Mouse (Mus musculus) forebrain, embryonic 12.5 days (tissue): ENCODE measurements around the gene Fbxw9. TPM values are rescaled to one million over a fixed set of nuclear protein-coding genes. Genes with fewer than 3 reads are reported as not detected.
A peak's percentile ranks its signal among the peaks of the same experiment; 100 is the strongest.

Experiments
- ATAC-seq: fragments of 200-750 bp; cut with Nextera tagmentation; 2 replicates; pipeline ENCODE4 v1.8.0; 2017; ENCODE audit warnings: moderate TSS enrichment; ENCODE audit not compliant: low FRiP score
- H3K27ac ChIP-seq: fragments of 300-500 bp; sonication (generic); 2 replicates; pipeline ENCODE4 v1.5.1; 2016; ENCODE audit warnings: mild to moderate bottlenecking
- H3K27me3 ChIP-seq: fragments of 300-500 bp; sonication (generic); 2 replicates; pipeline ENCODE4 v1.6.1; 2016; ENCODE audit warnings: mild to moderate bottlenecking
- H3K36me3 ChIP-seq: fragments of 300-500 bp; sonication (generic); replicated peaks from 2 replicates; pipeline ENCODE4 v1.6.1; 2016; ENCODE audit warnings: mild to moderate bottlenecking
- H3K4me1 ChIP-seq: fragments of 300-500 bp; sonication (generic); 2 replicates; pipeline ENCODE4 v1.6.1; 2016
- H3K4me2 ChIP-seq: fragments of 300-500 bp; sonication (generic); 2 replicates; pipeline ENCODE4 v1.6.1; 2016; ENCODE audit warnings: mild to moderate bottlenecking, moderate library complexity
- H3K4me3 ChIP-seq: fragments of 300-500 bp; sonication (generic); replicated peaks from 2 replicates; pipeline ENCODE4 v1.5.1; 2016; ENCODE audit warnings: mild to moderate bottlenecking
- H3K9ac ChIP-seq: fragments of 300-500 bp; sonication (generic); 2 replicates; pipeline ENCODE4 v1.6.1; 2016; ENCODE audit warnings: mild to moderate bottlenecking
- H3K9me3 ChIP-seq: fragments of 300-500 bp; sonication (generic); 2 replicates; pipeline ENCODE4 v1.6.1; 2016
- WGBS: fragments of 180-500 bp; shearing (Covaris S2); methylation state at CpG from one replicate; pipeline ENCODE4 v1.1.7; 2016; 5-methylcytosine and 5-hydroxymethylcytosine counted together
- polyA plus RNA-seq: library from polyadenylated mRNA; unstranded; fragments of >200 nt; fragmentation: Nextera tagmentation; extraction: Ambion mirVana; gene quantifications from 2 replicates; pipeline ENCODE4 v1.2.1, GENCODE M21; 2016

Gene Fbxw9
- 32.1 and 33.7 TPM in 2 replicates for polyA plus RNA-seq

DNA sequence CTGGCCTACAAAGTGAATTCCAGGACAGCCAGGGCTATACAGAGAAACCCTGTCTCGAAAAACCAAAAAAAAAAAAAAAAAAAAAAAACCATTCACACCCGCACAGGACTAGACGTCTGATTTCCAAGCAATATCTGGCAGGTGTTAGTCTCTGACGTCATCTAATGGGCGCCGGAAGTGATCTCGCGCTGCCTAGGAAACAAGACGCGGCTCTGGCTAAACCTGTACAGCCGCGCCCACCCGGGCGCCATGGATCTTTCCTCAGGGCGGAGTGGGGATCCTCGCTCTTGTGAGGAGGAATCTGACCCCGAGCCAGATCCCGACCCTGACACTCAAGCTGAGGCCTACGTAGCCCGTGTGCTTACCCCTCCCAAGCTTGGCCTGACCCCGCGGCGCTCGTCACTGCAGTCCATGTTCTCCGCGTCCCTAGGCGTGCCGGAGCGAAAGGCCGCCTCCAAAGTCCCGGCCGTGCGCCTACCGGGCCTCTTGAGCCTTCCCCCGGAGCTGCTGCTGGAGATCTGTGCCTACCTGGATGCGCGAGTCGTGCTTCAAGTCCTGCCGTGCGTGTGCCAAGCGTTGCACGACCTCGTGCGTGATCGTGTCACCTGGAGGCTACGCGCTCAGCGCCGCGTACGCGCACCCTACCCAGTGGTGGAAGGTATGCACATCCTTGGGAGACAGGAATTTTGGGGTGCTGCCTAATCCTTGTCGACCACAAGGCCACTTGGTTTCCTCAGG is at the start of gene Fbxw9:
Gene Fbxw9 (plus strand): TSS at position 177 of the 738 bp plus-strand sequence.
- Histone ChIP-seq H3K9ac (peak within 1 kb of the TSS; percentile 64), H3K9me3 (no peaks in the 10 kb centered on the region), H3K27me3 (no peaks in the 10 kb centered on the region), H3K4me1 (peaks cover 19% of the 10 kb centered on the region), H3K4me2 (peak within 1 kb of the TSS; percentile 96), H3K36me3 (peaks cover 25% of the 10 kb centered on the region), H3K4me3 (peak within 1 kb of the TSS; percentile 65), H3K27ac (no peak within 1 kb of the TSS)
- ATAC-seq: peak; percentile 91
- WGBS: under 1% methylated on average over 52 of the region's 53 CpGs

DNA sequence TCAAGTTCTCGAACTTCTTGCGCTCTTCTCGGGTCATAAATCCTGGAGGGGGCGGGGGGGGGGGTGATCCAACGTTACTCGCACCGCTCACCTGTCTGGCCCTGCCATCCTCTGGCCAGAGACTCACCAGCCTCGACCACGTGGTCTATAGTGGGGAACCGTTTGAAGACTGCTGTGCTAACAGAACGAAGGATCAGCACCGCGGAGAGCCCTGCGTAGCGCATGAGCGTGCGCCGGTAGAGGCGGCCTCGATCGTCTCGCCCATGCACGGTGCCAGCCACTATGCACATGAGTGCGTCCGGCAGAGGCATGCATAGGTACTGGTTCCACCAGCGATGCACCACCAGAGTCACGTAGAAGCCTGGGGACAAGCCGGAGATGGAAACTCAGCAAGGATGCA is 48.6 kb upstream of the Fbxw9 start:
- no peak overlapping the region for H3K27ac ChIP-seq
- H3K4me1 ChIP-seq: peaks cover 6% of the 10 kb centered on the region
- peaks cover 74% of the 10 kb centered on the region for H3K27me3 ChIP-seq
- 0 out of 2 replicates have a peak, but pooled peaks cover 5% of the 10 kb centered on the region for H3K9me3 ChIP-seq
- no peak overlapping the region for H3K9ac ChIP-seq
- no peak overlapping the region for H3K4me3 ChIP-seq
- 21% methylated on average over 28 of the region's 28 CpGs for WGBS
- no peaks in the 10 kb centered on the region for H3K36me3 ChIP-seq
- no peak for ATAC-seq
- H3K4me2 ChIP-seq: no peak overlapping the region

DNA sequence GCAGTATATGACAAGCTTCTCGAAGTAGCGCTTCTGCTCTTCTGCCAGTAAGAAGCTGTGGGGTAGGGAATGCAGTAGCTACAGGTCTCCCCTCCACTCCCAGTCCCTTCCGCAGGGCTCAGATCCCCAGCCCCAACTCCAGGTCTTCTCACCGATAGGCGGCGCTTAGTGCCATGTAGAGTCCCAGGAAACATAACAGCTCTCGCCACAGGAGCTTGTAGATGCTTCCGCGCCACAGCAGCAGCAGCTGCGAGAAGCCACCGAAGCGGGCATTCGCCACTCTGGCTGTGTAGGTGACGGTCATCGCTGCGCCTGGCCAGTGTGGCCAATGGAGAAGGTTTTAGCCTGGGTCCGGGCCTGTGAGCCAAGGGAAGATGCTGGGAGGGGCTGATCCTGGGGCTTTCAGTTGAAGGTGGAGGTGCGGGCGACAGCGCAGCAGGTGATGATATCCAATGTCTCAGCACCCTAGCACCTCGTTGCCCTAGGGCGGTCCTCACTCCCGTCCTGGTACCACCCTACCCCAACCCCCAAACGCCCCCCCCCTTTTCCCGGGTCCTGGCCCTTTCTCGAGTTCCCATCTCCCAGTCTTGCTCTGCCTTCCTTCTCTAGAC is 46.5 kb upstream of the Fbxw9 start:
- Histone ChIP-seq H3K27me3 (peaks cover 60% of the 10 kb centered on the region), H3K9ac (peak overlapping the region; percentile 59), H3K4me3 (peak overlapping the region; percentile 37), H3K4me1 (peaks cover 6% of the 10 kb centered on the region), H3K4me2 (peak overlapping the region; percentile 76), H3K9me3 (0 out of 2 replicates have a peak, but pooled peaks cover 5% of the 10 kb centered on the region), H3K27ac (no peak overlapping the region), H3K36me3 (peaks cover 12% of the 10 kb centered on the region)
- WGBS: 6% methylated on average over 25 of the region's 26 CpGs
- ATAC-seq: peak; percentile 79; the same call in 1 of the 2 replicates

DNA sequence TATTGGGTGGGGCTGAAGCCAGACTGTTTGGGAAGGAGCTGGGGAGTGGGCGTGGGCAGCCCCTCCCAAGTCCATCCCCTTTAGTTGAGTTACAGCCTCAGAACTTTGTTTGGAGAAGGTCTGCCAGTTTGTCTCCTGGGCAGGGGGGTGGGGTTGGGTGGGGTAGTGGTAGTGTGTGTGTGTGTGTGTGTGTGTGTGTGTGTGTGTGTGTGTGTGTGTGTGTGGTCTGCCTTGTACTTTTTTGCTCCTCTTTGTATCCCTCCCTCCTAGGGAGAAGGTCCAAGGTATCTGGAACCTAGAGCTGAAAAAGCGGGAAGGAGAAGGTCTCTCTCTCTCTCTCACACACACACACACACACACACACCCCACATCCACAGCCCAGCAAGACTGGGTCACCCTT is 45.4 kb upstream of the Fbxw9 start, which contains the start of gene Best2:
Gene Best2 (minus strand): TSS at position 101 of the 400 bp plus-strand sequence.
- Histone ChIP-seq H3K9ac (peak within 1 kb of the TSS; percentile 59), H3K27me3 (peaks cover 50% of the 10 kb centered on the region), H3K27ac (no peak within 1 kb of the TSS), H3K9me3 (0 out of 2 replicates have a peak, but pooled peaks cover under 1% of the 10 kb centered on the region), H3K4me1 (peaks cover 6% of the 10 kb centered on the region), H3K4me3 (peak within 1 kb of the TSS; percentile 37), H3K4me2 (peak within 1 kb of the TSS; percentile 76), H3K36me3 (peaks cover 23% of the 10 kb centered on the region)
- ATAC-seq: no peak
- 61% methylated on average over 1 of the region's 2 CpGs for WGBS

DNA sequence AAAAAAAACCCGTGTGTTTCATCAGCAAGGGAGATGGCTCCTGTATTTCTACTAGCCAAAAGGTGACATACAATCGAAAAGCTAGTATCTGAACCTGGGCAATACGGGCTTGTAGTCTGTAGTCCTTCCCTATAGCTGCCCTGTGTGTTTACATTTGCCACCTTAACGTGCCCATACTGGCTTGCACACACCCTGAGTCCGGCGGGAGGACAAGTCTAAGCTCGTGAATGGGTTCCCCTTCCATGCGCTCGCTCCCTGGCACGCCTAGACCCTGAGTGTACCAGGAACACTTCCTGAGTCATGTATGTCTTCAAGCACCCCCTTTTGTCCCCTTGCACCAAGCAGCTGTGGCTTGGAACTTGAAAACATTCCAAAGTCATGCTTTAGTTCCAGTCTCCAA is 43.1 kb upstream of the Fbxw9 start:
- Histone ChIP-seq H3K27ac (no peak overlapping the region), H3K27me3 (peaks cover 34% of the 10 kb centered on the region), H3K4me2 (no peak overlapping the region), H3K36me3 (peaks cover 46% of the 10 kb centered on the region), H3K9ac (no peak overlapping the region), H3K4me3 (no peak overlapping the region), H3K9me3 (no peaks in the 10 kb centered on the region), H3K4me1 (peaks cover 6% of the 10 kb centered on the region)
- WGBS: 72% methylated on average over 10 of the region's 10 CpGs
- no peak for ATAC-seq

DNA sequence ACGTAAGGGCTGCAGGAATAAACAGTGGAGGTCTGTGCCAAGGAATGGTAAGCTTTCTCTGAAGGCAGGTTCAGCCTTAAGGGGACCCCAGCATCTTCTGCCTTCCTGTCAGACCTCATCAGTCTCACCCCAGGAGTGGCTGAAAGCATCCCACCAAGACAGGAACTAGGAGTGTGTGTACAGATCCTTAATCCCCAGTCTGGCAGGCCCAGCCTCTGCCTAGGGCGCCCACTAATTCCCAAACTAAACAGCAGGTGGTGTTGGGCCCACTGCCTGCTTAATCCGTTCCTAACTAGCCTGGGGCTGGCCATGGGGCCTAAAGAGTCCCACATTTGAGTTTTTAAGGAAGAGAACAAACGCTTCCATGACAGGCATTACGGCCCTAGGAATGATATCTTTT is 42.6 kb upstream of the Fbxw9 start:
- 29% methylated on average over 5 of the region's 5 CpGs for WGBS
- no peak overlapping the region for H3K4me3 ChIP-seq
- no peak overlapping the region for H3K4me2 ChIP-seq
- peaks cover 11% of the 10 kb centered on the region for H3K4me1 ChIP-seq
- H3K27me3 ChIP-seq: peaks cover 29% of the 10 kb centered on the region
- ATAC-seq: no peak
- no peak overlapping the region for H3K9ac ChIP-seq
- no peaks in the 10 kb centered on the region for H3K9me3 ChIP-seq
- H3K36me3 ChIP-seq: peaks cover 51% of the 10 kb centered on the region
- H3K27ac ChIP-seq: no peak overlapping the region

DNA sequence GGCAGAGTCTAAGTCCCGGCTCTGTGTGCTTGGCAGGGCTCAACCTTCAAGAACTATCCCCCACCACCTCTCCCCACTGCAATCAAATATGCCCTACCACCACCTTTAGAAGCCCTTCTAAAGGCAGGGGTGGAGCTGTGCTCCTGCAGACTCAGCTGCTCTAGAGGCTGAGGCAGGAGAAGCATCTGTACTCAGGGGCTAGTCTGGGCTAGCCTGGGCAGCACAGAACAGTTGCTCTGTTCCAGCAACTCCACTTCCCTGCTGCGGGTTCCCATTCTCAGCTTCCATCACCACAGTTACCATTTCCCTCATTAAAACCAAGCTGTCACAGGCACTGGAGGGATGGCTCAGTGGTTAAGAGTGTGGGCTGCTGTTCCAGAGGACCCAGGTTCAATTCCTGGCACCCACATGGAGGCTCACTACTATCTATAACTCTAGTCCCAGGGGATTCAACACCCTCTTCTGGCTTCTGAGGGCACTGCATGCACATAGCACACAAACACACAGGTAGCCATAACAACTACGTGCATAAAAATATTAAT is 38.3 kb upstream of the Fbxw9 start:
- Histone ChIP-seq H3K9ac (no peak overlapping the region), H3K9me3 (no peaks in the 10 kb centered on the region), H3K4me2 (no peak overlapping the region), H3K36me3 (peaks cover 69% of the 10 kb centered on the region), H3K4me1 (peaks cover 29% of the 10 kb centered on the region), H3K27ac (no peak overlapping the region), H3K4me3 (no peak overlapping the region), H3K27me3 (no peaks in the 10 kb centered on the region)
- ATAC-seq: no peak
- WGBS: 97% methylated on average over 3 of the region's 3 CpGs

DNA sequence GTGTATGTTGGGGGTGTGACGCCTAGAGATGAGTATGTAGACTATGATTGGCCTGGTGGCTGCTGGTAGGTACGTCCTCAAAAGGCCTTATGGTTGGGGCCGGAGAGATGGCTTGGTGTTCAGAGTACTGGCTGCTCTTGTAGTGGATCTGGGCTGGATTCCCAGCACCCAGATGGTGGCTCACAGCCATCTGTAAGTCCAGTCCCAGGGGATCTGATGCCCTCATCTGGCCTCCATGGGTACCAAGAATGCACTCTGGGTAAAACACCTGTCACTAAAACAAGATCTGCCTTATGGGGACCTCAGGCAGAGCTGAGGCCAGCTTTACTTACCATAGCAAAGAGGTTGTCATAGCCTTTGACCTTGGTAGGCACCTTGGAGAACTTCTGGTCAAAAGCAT is 36.0 kb upstream of the Fbxw9 start:
- no peaks in the 10 kb centered on the region for H3K27me3 ChIP-seq
- ATAC-seq: no peak
- peak overlapping the region; percentile 90 for H3K4me3 ChIP-seq
- peak overlapping the region; percentile 97 for H3K4me2 ChIP-seq
- H3K36me3 ChIP-seq: peaks cover 52% of the 10 kb centered on the region
- peaks cover 42% of the 10 kb centered on the region for H3K4me1 ChIP-seq
- no peak overlapping the region for H3K27ac ChIP-seq
- 95% methylated on average over 3 of the region's 3 CpGs for WGBS
- no peaks in the 10 kb centered on the region for H3K9me3 ChIP-seq
- H3K9ac ChIP-seq: no peak overlapping the region

DNA sequence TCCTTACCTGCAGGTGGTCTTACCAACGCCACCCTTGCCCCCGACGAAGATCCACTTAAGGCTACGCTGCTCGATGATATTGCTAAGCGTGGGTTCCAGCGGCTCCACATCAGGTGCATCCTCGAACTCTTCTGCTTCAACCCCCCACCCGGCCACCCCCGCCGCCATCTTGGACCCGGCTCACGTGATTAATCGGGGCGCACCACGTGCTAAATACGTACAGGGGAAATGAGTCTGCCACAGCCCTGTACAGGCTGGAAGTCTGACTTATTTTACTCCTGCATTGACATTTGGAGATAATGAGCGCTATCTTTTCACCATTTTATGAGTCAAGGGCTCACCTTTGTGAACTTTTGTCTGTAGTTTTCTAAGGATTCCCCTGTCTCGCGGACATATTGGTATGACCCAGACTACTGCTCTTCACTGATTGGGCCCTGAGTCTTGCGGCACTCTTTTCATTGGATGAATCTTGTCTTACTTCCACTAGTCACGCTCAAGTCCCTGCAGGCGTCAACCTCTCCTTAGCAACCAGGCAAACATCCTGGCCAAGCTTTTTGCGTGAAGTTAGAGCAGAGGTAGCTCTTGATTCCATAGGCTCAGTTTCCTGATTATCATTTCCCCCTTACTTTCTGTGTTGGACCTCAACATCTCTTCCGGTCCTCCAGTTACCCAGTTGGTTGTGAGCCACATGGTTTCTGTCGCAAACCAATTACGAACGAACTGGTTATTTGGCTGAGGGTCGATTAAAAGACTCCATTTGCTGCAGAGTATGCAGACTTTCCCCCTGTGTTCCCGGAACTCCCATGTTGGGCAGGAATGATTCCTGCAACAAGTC is 34.5 kb upstream of the Fbxw9 start, which contains the start of gene Asna1:
Gene Asna1 (minus strand): TSS at position 184 of the 835 bp plus-strand sequence.
- WGBS: 9% methylated on average over 30 of the region's 30 CpGs
- Histone ChIP-seq H3K9me3 (no peaks in the 10 kb centered on the region), H3K4me2 (peak within 1 kb of the TSS; percentile 97), H3K27ac (peak within 1 kb of the TSS; percentile 88; the same call in 1 of the 2 replicates), H3K36me3 (peaks cover 52% of the 10 kb centered on the region), H3K4me3 (peak within 1 kb of the TSS; percentile 90), H3K9ac (peak within 1 kb of the TSS; percentile 87), H3K4me1 (peaks cover 48% of the 10 kb centered on the region), H3K27me3 (no peaks in the 10 kb centered on the region)
- ATAC-seq: peak; percentile 90

DNA sequence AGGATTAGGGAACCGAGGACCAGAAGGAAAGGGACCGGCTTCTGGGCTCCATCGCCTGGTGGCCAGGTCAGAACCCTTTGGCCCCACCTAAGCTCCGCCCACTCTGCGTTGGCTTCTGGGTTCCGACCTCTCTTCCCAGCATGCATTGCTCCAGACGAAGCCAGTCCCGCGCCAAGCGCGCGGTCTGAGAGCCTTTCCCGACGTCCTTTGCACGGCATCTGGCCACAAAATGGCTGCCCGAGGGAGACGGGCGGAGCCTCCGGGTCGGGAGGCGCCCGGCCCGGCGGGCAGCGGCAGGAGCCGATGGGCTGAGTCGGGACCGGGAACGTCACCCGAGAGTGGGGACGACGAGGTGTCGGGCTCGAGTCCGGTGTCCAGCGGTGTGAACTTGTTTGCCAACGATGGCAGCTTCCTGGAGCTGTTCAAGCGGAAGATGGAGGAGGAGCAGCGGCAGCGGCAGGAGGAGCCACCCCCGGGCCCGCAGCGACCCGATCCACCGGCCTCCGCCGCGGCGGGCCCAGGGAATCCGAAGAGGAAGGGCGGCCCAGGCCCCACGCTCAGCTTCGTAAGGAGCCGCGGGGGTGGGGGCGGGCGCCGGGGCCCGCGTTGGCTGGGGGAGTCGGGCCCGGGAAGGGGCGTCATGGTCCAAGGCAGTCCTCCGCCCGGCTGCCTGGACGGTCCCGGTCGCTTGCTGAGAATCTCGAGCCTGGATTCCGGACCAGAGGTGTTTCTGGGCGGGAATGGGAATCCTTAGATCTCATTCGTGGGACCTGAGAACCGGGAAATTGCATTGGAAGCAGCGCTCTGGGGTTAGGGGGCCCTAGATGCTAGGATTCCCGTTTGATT is 33.0 kb upstream of the Fbxw9 start, which contains the start of gene Trir:
Gene Trir (plus strand): TSS at position 154 of the 846 bp plus-strand sequence.
- peak; percentile 80 for ATAC-seq
- peaks cover 47% of the 10 kb centered on the region for H3K4me1 ChIP-seq
- H3K36me3 ChIP-seq: peaks cover 50% of the 10 kb centered on the region
- H3K4me2 ChIP-seq: peak within 1 kb of the TSS; percentile 97
- peak within 1 kb of the TSS; percentile 99 for H3K9ac ChIP-seq
- WGBS: under 1% methylated on average over 73 of the region's 75 CpGs
- H3K9me3 ChIP-seq: no peaks in the 10 kb centered on the region
- peak within 1 kb of the TSS; percentile 99 for H3K4me3 ChIP-seq
- H3K27ac ChIP-seq: peak within 1 kb of the TSS; percentile 88
- no peaks in the 10 kb centered on the region for H3K27me3 ChIP-seq

DNA sequence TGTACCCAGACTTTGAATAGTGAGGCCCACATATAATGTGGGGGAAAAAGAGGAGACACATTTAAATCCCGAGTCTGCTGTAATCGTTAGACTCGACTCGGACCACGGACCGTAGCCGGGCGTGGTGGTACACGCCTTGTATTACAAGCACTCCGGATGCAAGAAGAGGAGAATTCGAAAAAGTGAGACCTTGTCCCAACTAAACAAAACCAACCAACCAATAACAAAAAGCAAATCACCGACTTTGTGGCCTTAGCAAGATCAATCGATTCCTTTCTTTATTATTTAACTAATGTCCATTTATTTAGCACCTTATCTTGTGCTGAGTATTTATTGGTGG is 32.4 kb upstream of the Fbxw9 start:
- WGBS: 2% methylated on average over 13 of the region's 13 CpGs
- ATAC-seq: no peak
- Histone ChIP-seq H3K4me3 (peak overlapping the region; percentile 99), H3K4me2 (peak overlapping the region; percentile 97), H3K27me3 (no peaks in the 10 kb centered on the region), H3K4me1 (peaks cover 43% of the 10 kb centered on the region), H3K9ac (peak overlapping the region; percentile 99), H3K27ac (peak overlapping the region; percentile 88; the same call in 1 of the 2 replicates), H3K9me3 (no peaks in the 10 kb centered on the region), H3K36me3 (peaks cover 50% of the 10 kb centered on the region)
